Mouse (Mus musculus) bone marrow macrophage, adult 2 months (primary cell): ENCODE results near the gene Vmn1r215.

Experiments used
- CTCF ChIP-seq: IDR thresholded peaks from 2 replicates; pipeline ENCODE4 v1.5.1; 2012; ENCODE audit warnings: low read depth, mild to moderate bottlenecking, low read length, moderate library complexity
- POLR2A ChIP-seq: IDR thresholded peaks from 2 replicates; pipeline ENCODE4 v1.6.1; 2012; ENCODE audit warnings: mild to moderate bottlenecking, low read depth, low read length, borderline replicate concordance

- TF ChIP-seq CTCF (no peak), POLR2A (no peak)
Observed at GRCm38 (mm10) chr13:23018158-23018557, 49.7 kb upstream of the Vmn1r215 start.
